Mouse (Mus musculus) CD4-positive, CD25-positive, alpha-beta regulatory T cell, adult 2 months (primary cell): Measurements from ENCODE around the gene Hoxa1.

Experiments
- DNase-seq: peaks from one replicate; pipeline ENCODE4 v3.0.0-alpha.2; 2012; ENCODE audit warnings: low read depth, low spot score

Gene Hoxa1

DNA sequence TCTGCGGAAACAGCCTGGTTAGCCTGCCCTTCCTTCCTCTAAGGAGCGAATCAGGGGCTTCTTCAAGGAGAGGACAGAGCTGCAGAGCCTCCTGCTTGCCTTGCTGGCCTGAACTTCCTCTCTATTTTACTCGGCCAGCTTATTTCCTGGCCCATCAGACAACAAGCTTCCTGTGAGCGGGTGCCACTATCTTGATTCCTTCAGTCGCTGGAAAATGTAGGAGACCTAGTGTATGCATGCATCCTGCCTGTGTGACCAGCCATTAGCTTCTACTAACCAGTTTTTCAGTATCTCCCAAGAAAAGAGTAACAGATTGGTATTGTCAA is 12.7 kb upstream of the Hoxa1 start:
- no peak for DNase-seq

DNA sequence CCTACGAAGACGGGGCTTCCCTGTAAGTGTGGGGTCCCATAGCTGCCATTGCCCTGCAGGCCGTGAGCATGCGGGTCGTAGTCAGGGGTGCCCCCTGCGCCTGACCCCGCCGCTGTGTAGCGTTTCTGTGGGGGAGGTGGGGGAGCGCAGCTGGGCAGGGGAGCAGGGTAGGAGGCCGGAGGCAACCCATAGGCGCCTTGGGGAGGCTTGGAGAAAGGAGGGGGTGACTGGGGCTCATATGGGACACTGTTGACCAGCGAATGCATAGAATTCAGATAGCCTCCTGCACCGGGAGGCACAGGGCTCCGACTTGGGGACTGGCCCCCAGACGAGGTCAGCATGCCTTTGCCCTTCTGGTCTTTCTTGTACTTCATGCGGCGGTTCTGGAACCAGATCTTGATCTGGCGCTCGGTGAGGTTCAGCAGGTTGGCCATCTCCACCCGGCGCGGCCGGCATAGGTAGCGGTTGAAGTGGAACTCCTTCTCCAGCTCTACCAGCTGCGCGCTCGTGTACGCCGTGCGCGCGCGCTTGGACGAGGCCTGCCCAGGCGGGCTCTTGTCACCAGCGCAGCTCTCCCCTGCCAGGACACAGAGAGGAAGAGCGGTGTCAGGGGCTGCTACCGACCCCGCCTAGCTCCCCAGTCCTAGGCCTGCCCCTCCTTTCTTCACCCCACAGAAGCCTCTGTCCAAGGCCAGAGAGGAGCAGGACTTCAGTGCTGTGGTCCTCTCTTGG is 12.2 kb upstream of the Hoxa1 start:
- DNase-seq = no peak

DNA sequence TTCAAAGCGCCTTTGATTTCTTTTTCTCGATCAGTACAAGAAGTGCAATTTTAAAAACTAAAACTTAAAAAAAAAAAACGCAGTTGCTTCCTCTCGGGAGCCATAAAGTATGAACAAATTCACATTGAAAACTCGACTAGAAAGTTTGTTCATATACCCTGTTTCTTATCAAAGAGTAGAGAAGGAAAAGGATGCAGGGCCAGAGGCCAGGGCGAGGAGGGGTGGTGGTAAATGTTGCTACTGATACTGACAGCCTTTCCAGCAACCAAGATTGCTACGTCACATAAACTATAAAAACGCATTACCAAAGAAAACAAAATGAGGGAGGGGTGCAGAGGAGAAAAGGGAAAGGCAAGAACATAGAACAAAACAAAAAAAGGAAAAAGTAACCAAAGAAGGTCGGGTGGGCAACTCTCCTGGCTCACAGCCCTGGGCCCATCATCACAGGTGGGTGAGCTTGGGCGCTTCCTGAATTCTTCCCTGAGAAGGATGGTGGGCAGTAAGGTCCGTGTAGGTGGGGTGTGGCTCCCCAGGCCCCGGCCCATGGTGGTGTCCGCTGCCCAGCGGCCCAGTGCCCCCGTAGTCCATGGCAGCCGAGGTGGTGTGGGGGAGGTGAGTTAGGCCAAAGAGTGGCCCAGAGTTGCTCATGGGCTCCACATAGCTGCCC is 11.5 kb upstream of the Hoxa1 start:
- no peak for DNase-seq

DNA sequence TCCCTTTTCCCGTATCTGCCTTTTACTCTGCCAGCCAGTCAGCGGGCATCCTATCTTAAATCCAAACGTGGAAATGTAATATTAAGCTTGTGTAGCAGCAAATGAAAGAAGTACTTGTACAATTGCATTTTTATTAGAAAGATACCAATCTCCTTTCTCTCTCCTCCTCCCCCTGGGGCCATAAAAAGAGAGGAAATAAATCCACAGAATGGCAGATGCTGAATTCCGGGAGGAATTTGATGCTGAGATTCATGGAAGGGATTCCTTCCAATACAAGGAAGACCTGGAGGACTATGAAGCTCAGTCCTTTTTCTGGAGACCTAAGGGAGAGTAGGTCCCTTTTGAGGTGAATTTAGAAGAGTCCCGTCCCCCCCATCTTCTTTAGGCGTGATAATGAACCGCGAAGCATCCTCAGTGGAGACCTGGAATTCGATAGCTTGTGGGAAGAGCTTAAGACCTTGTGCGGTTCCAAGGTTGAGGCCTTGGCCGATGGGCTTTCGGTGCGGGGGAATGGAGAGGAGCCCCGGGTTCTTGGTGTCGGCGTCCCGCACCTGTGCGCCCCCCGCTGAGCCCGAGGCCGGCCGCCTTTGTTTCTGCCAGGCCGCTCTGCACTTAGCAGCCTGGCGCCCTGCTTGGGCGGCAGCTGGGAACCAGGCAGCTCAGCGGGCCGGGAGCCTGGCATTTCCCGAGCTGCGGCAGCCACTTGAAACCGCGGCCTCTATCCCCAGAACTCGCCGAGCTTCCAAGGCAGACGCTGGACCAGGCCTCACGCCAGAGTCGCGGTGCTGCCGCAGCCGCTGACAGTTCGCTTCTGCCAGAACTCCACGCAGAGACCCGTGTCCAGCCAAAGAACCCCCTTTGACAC is 10.3 kb upstream of the Hoxa1 start:
- no peak for DNase-seq

DNA sequence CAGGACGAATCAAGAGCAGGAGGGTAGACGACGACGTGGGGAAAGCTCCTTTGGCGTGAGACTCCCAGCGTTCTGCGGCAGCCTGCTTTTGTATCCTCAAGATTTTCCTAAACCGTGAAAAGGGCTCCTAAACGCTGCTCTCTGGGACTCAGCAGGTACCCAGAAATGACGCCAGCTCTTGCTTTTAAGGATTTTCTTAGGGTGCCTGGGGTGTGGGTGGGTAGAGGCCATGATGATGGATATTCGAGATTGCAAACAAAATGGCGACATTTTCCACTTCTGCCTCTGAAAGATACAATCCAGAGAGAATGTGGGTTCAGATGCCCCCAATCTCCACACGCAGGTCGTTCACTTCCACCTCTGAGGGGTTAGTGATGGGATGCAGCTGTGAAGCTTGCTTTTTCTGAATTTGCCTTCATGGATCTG is 9.6 kb upstream of the Hoxa1 start:
- DNase-seq = no peak

DNA sequence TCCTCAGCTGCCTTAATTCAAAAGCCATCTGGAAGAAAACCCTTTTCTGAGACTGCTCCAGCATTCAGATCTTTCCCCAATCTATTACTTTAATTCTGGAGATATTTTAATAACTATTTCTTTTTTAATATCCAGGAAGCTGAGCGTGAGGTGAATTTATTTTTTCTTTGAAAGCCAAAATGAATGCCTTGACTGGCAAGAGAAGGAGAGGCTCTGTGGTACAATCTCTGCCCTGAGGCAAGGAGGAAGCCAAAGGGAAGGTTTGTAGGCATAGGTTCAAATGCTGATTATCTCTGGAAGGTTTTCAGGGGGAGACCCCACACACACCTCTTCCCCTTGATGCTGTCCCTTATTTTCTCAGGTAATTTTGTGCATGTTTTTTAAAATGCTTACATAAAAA is 9.1 kb upstream of the Hoxa1 start:
- no peak for DNase-seq

DNA sequence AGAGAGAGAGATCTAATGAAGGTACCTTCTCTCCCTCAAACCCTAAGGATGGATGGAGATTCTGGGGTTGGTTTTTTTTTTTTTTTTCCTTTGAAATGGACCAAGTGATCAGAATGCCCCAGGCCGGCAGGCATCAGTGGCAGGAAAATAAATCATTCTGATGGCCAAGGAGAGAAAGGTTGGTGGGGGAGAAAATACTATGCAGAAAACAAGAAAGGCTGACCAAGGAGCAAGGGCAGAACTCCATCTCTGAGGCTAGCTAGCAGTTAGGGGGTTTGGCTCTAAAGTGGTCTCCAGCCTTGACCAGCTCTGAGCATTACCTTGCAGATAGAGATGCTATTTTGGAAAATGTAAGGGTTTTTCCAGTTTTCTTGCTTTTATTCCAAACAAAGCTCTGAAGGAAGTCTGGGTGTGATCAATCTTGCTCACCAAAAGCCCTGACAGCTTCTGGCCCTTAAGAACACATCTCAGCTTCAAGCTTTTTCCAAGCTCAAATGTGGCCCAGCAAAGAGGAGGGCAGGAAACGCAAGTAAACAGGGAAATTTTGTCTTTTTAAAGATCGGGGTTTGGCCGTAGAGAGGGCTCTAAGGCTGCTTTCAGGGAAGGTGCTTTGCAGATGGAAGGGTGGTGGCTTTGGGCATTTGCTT is 8.4 kb upstream of the Hoxa1 start:
- DNase-seq = no peak

DNA sequence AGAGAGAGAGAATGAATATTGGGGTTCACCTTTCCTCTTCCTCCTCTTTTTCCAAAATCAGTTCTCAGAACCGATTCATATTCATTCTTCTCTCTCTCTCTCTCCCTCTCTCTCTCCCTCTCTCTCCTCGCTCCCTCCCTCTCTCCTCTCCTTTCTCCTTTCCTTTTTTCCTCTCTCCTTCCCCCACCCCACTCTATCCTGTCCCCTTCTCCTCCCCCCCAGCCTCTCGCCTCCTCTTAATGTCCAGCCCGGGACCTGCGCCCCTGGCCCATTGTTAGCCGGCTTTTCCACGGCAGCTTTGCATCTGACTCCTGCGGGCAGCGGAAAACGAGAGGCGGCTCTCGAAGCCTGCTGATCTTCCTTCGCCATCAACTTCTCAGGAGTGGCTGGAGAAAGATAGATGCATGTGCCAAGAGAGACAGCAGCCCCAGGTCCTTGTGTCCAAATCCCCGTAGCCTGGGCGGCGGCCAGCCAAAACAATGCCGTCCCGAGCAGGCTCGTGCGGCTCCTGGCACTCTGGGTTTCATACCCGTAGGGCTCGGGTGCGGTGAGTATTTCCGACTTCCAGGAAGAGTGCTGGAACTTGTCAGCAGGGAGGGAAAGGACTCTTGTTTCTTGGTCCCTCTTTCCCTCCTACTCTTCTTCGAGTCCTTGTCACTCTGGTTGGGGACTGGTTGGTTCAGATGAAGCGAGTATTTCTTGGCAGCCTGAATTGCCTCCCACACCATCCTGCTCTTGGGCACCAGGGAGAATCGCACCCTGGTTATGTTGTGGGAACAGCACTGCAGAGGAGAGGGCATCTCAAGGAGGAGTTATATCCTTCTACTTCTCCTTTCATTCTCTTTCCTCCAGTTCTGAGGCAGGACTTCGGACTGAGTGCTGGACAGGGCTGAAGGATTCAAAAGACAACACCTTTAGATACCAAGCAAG is 7.6 kb upstream of the Hoxa1 start:
- no peak for DNase-seq

DNA sequence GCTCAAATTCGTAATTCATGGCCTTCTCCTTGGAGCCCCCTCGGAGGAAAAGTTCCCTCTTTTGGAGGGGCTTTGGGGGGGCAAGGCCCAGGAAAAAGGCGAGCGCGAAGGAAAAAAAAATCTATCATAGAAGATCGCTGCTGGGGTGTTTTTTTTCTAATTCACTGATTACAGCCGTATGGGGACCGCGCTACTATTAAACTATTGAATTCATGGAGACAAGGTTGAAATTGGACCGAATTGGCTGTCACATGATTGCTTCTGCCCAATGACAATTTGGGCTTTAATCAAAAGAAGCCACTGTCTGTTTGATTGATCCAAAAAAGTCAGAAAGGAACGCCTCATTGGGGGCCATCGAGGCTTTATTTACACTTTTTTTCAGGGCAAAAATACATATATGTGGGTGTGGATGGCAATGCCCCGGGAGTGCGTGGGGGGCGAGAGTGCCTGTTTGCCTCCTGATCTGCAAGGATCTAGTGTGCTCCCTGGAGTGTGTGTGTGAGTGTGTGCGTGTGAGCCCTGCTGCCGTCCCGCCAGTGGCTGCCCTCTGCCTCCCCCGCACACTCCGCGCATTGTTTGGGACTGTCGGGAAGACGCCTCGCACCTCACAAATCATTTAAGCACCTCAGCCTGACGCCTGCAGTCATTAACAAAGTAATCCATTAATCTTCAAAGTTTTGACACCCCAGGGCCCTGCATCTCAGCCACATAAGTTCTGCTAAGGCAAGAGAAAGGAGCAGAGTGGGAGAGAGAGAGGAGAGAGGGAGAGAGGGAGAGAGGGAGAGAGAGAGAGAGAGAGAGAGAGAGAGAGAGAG is 6.7 kb upstream of the Hoxa1 start, which contains the start of gene Hoxa2:
Gene Hoxa2 (minus strand): TSS at position 206 of the 815 bp plus-strand sequence.
- no peak for DNase-seq

DNA sequence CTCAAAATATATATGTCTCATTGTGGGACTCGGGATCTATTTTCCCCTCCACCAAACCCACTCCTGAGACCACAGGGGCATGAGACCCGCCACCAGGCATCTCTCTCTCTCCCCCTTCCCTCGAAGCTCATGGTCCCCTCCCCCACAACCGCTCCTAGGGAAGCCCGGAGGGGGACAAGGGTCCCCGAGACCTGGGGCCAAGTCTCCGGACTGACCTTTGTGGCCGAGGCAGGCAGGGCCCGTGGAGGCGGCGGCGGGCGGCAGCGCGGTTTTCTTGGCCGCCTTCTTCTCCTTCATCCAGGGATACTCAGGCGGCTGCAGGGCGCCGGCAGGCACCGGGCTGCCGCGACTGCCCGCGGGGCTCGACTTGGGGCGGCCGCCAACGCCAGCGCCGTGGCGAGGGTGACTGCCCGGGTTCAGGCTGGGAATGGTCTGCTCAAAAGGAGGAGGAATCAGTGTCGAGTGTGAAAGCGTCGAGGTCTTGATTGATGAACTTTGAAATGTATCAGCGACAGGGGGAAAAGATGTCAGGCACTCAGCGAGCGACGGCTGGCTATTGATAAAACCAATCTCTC is 6.0 kb upstream of the Hoxa1 start:
- no peak for DNase-seq

DNA sequence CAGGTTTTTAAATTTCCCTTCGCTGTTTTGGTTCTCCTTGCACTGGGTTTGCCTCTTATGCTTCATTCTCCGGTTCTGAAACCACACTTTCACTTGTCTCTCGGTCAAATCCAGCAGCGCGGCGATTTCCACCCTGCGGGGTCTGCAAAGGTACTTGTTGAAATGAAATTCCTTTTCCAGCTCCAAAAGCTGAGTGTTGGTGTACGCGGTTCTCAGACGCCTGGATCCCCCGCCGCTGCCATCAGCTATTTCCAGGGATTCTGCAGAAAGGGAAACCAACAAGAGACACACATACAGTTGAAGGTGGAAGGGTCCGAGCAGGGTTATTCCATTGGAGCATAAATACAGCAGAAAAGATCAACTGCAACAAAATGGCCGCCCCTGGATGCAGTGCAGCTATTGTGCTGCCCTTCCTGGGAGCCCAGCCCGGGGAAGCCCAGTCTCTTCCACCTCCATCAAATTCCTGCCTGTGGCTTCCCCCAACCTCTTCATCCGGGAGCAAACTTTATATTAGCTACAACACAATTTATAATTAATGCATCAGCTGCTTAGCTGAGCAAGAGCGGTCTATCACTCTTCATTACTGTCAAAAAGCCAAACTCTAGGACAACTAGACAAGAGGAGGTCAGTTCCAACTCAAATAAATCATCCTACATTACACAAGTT is 5.4 kb upstream of the Hoxa1 start:
- no peak for DNase-seq

DNA sequence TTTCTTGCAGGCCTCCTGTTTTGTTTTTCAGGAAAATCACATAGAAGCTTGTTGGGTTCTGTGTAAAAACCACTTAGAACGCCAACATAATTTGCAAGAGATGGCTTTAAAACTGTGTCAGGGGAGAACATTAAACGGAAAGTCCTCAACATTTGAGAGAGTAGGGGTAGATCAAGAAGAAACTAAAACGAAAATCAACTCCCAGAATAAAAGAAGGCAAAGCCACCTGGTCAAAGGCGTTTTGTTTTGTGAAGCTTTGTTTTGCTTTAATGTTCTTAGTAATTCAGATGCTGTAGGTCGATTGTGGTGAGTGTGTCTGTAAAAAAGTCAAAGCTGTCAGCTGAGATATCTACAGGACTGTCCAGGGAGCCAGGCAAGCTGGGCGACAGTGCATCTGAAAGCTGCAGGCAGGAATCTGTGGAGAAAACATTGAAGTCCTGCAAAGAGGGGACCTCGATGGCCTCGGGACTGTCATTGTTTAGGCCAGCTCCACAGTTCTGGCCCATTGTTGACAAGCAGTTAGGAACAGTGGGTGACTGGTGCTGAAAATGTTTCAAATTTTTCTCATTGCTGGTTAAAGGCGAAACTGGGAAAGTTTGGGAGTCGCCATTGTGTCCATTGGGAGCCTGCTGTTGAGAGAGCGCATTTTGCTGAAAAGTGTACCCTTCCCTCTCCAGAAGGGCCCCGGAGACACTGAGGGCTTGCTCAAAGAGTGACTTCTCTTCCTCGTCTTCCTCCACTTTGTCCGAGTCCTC is 4.7 kb upstream of the Hoxa1 start:
- DNase-seq = no peak

DNA sequence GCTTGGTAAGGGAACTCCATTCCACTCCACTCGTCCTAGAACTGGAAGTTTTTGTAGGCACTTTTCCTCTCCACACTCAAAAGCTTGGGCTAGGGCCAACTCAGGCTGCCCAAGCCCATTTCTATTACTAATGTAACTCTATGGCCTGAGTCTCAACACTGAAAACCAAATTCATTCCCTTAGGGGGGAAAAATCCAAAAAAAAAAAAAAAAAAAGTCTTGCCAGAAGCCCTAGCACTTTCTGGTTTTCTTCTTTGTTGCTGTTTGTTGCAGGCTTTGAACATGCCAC is 3.9 kb upstream of the Hoxa1 start:
- no peak for DNase-seq

DNA sequence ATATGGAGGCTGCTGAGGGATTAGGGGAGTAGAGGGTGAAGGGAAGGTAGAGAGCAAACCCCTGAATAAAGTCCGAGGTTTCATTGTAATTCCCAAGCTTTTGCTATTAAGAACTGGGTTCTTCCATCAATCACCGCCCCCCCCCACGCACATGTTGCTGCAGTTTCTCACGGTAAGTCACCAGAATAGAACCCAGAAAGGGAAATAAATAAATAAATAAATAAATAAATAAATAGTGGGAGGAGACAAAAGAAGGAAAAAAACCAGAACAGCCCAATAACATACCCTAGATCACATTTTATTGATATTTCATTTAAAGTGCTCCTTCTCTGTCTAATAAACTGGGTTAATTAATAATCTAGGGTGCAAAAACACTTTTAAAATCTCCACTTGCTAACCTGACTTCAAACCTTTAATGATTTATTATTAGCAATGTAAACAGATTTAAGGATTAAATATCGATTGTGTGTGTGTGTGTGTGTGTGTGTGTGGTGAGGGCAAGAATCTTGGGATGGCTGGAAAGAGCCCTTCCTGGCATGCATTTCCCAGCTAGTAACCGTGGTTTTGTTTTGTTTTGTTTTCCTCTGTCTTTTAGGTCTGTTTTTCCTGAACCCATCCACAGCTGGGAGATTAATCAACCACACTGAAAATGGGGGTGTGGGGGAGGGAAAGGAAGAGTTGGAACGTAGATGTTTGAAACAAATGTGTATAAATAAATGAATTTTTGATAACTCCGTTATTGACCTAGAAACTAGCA is 3.4 kb upstream of the Hoxa1 start:
- no peak for DNase-seq

DNA sequence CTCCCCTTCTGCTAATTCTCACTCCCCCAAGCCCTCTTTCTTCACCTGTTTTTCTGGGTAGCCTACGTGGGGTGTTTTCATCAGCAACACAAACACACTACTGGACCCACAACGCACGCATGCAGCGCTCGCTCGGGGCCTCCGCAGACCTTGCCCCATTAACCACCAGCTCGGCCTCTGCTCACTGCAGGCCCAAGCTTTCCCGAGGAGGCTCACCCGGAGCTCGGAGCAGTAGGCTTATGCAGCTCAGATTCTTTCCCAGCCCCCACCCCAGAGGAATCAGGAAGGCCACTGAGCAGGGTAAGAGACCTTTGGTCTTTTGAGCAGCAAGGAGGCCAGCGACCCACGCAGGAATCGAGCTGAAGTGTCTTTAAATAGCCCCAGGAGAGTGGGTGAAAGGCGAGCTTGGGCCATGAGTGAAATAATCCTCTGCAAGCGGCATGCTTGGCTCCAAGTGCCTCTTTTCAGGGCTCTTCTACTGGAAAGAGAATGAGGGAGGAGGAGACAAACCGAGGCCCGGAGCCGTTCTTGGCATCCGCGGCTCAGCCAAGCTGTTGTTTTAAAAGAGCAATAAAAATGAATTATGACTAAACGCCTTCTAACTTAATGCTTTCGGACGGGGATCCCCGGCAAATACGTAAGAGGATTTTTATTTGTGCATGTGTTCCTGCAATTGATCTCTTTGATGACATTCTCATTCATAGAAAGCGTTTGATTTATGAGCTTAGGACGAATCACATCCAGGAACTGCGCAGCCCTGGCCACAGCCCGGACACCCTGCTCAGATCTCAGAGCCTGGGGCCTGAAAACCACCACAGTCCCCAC is 2.6 kb upstream of the Hoxa1 start:
- DNase-seq = no peak

DNA sequence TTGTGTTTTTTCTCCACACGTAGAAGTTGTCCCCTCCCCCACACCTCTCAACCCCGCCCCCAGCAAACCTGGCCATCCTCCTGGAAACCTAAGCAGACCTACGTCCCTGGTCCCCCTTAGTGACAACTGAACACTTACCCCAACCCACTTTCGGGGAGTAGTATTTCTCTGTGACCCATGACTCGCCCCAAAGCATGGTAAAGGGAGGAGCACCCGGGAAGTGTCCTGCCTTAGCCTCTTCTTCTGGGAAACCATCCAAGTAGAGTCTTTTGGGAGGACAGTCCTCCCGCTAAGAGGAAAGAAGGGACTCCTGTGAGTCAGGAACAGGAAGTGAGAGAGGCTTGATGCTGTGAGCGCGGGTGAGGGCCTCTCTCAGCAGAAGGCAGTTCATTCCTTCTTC is 1.9 kb upstream of the Hoxa1 start:
- DNase-seq = no peak

DNA sequence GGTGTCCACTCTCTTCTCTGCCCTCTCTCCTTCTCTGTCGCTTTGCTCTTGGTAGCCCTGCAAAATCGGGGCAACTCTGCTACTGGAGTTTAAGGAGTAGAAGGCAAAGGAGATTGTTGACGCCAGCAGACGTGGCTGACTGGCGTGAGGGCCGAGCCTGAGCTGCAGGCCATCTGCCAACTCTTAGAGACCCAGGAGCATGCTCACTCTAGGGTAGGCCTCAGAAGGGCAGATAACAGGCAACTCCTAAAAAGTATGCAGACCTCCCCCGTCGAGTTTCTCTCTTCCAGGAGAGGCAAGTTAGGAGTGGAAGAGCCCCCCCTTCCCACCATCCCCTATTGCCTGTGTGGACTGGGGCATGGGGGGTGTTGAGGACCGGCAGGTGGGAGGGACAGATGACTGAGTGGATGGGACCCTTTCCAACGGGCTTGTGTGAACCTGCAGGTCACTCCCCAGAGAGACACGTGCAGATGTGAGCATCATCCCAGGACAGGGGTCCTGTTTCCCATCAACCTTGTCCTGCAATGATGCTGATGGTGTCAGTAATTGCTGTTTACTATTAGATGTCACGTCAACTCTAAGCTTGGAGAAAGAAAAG is 1.1 kb upstream of the Hoxa1 start:
- no peak for DNase-seq
